Mouse (Mus musculus): ENCODE data around the gene Cdc42ep1.

DNA sequence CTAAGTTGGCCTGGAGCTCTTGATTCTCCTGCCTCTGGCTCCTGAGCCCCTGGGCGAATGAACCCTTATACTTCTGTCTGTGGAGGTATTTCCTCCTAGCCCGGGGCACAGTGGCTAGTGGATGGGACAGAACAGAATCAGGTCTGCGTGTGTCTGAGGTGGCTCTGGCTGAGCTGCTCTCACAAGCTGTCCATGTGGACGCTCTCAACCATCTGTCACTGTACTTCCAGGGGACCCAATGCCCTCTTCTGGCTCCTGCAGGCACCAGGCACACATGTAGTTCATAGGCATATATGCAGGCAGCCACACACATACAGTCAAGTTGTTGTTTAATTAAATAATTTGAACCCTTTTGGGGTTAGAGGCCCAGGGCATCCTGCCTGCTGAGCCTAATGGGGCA is 16.9 kb downstream of the Cdc42ep1 start:
- TF ChIP-seq EP300 (IDR thresholded peaks at IDR 0.05; ENCODE audit: low read depth in 1 of 2, low read length in 2 of 2) (no peak), CHD2 (IDR thresholded peaks at IDR 0.05; ENCODE audit: low read length) (no peak), USF2 (IDR thresholded peaks at IDR 0.05; ENCODE audit: borderline replicate concordance in 1 of 2, insufficient read depth in 1 of 2, low read depth in 1 of 2, low read length in 2 of 2) (no peak), CTCF (IDR thresholded peaks at IDR 0.05 in 2 of 3, conservative IDR thresholded peaks at IDR 0.05 in 1 of 3; ENCODE audit: control insufficient read depth in 1 of 3, insufficient read depth in 1 of 3, low read depth in 2 of 3, low read length in 3 of 3, poor library complexity in 1 of 3, severe bottlenecking in 1 of 3) (no peak), TCF12 (IDR thresholded peaks at IDR 0.05; ENCODE audit: low read depth, low read length) (no peak), MAX (IDR thresholded peaks at IDR 0.05; ENCODE audit: low read length) (no peak)

All from MEL (cell line).